28 mouse cellular contexts compared by ENCODE assay signal in genomic region chr12:80144846-80145245, GRCm38 (mm10). TPM values are rescaled to one million over a fixed set of nuclear protein-coding genes. Genes with fewer than 3 reads are reported as not detected.
DNase-seq lines count a peak whose midpoint lies in the region; ATAC-seq and TF ChIP-seq lines count a peak whose summit lies in the region.
"Had no signal": no experiment of that assay in that cellular context is flagged by ENCODE, and none has a peak within 500 bp of the region (broad histone marks: within the 10 kb centered on the region; RNA-seq: fewer than 3 reads in every experiment).

No protein-coding gene starts in this region.

- no peak for ATAC-seq in kidney, postnatal 0 days (replicated peaks; ENCODE audit: low FRiP score, low read depth)
- ATAC-seq in liver, embryonic 16.5 days (ENCODE audit: low read depth), result no peak
- ATAC-seq in lung, embryonic 14.5 days (ENCODE audit: insufficient read depth), result no peak
- ATAC-seq: activated CD4-positive, CD25-positive, alpha-beta regulatory T cell, adult 4 months; CD4-positive, CD25-positive, alpha-beta regulatory T cell, adult 4 months; Patski had no signal

- no peaks in the 10 kb centered on the region for H3K9me3 ChIP-seq in kidney, postnatal 0 days (replicated peaks; ENCODE audit: low read length)
- H3K9me3 ChIP-seq in liver, embryonic 16.5 days (replicated peaks; ENCODE audit: control insufficient read depth, low read length), result no peaks in the 10 kb centered on the region
- H3K9me3 ChIP-seq in lung, embryonic 14.5 days (ENCODE audit: low read depth, low read length), result no peaks in the 10 kb centered on the region
- H3K9me3 ChIP-seq: embryonic facial prominence, embryonic 13.5 days; embryonic facial prominence, embryonic 15.5 days; forebrain, embryonic 10.5 days; forebrain, embryonic 12.5 days; G1E had no signal

- no peak for TF ChIP-seq CTCF in kidney, postnatal 0 days (IDR thresholded peaks at IDR 0.05; ENCODE audit: low read depth)
- TF ChIP-seq CTCF in lung, embryonic 14.5 days (IDR thresholded peaks at IDR 0.05; ENCODE audit: low read depth), result no peak
- TF ChIP-seq CTCF in brain, embryonic 14.5 days (IDR thresholded peaks at IDR 0.05; ENCODE audit: borderline replicate concordance, extremely low read depth, insufficient read depth, insufficient read length), result no peak

- H3K36me3 ChIP-seq in kidney, postnatal 0 days (ENCODE audit: insufficient read depth, low read length), result no peaks in the 10 kb centered on the region
- no peaks in the 10 kb centered on the region for H3K36me3 ChIP-seq in liver, embryonic 16.5 days (ENCODE audit: control insufficient read depth, insufficient read depth)
- no peaks in the 10 kb centered on the region for H3K36me3 ChIP-seq in lung, embryonic 14.5 days (ENCODE audit: insufficient read depth)
- H3K36me3 ChIP-seq: embryonic facial prominence, embryonic 13.5 days; embryonic facial prominence, embryonic 15.5 days; forebrain, embryonic 10.5 days; forebrain, embryonic 12.5 days; G1E had no signal

- peak; percentile 39 for DNase-seq in kidney, postnatal 0 days (ENCODE audit: low spot score)
- no peak for DNase-seq in kidney, adult 8-10 months
- no peak for DNase-seq in liver
- peak; percentile 76 for DNase-seq in lung, embryonic 14.5 days
- DNase-seq in lung, postnatal 10 days, result no peak
- peak; percentile 24 for DNase-seq in brain, embryonic 14.5 days (ENCODE audit: low read depth)
- DNase-seq: adrenal gland, adult 8-10 months; adrenal gland, postnatal 14 days; adrenal gland, postnatal 36 days; B cell, adult 2 months; cerebellum, adult 11 months; cerebellum, adult 18-20 months; cerebellum, adult 8-10 months; cerebellum, adult 9-11 months; cerebellum, postnatal 14 days; cerebellum, postnatal 36 days; embryo, embryonic 11 days had no signal

- H3K4me1 ChIP-seq in kidney, postnatal 0 days (replicated peaks; ENCODE audit: insufficient read depth, low read length), result no peaks in the 10 kb centered on the region
- peaks cover 10% of the 10 kb centered on the region for H3K4me1 ChIP-seq in liver, embryonic 16.5 days (ENCODE audit: control insufficient read depth, low read depth, low read length)
- H3K4me1 ChIP-seq in lung, embryonic 14.5 days (ENCODE audit: insufficient read depth), result peaks cover 7% of the 10 kb centered on the region

- H3K27ac ChIP-seq in kidney, postnatal 0 days, result no peak overlapping the region
- H3K27ac ChIP-seq in liver, embryonic 16.5 days (ENCODE audit: low read length), result 0 out of 2 replicates have a peak overlapping the region, but pooled peaks have one; percentile 41
- H3K27ac ChIP-seq in lung, embryonic 14.5 days (ENCODE audit: low read depth), result no peak overlapping the region
- H3K27ac ChIP-seq: embryonic facial prominence, embryonic 13.5 days; embryonic facial prominence, embryonic 15.5 days had no signal

- no peak overlapping the region for H3K9ac ChIP-seq in kidney, postnatal 0 days (ENCODE audit: low read depth, low read length)
- H3K9ac ChIP-seq in liver, embryonic 16.5 days (ENCODE audit: low read depth, low read length), result no peak overlapping the region
- no peak overlapping the region for H3K9ac ChIP-seq in lung, embryonic 14.5 days
- H3K9ac ChIP-seq: embryonic facial prominence, embryonic 13.5 days; embryonic facial prominence, embryonic 15.5 days; forebrain, embryonic 12.5 days had no signal

- H3K4me3 ChIP-seq in kidney, postnatal 0 days (replicated peaks; ENCODE audit: low read depth, low read length), result no peak overlapping the region
- H3K4me3 ChIP-seq in liver, embryonic 16.5 days (ENCODE audit: low read depth, low read length), result no peak overlapping the region
- no peak overlapping the region for H3K4me3 ChIP-seq in lung, embryonic 14.5 days (ENCODE audit: low read depth, low read length)
- H3K4me3 ChIP-seq: embryonic facial prominence, embryonic 13.5 days; embryonic facial prominence, embryonic 15.5 days; erythroblast, embryonic 14.5 days; forebrain, embryonic 10.5 days; forebrain, embryonic 12.5 days had no signal

- 45% methylated on average over 3 of the region's 3 CpGs for WGBS in kidney, postnatal 0 days
- WGBS in liver, embryonic 16.5 days (ENCODE audit: insufficient replicate concordance), result 65% methylated on average over 3 of the region's 3 CpGs
- 44% methylated on average over 3 of the region's 3 CpGs for WGBS in lung, embryonic 14.5 days

- no peak for TF ChIP-seq POLR2A in brain, embryonic 14.5 days (IDR thresholded peaks at IDR 0.05; ENCODE audit: borderline replicate concordance, extremely low read depth, insufficient read depth, insufficient read length, poor library complexity, severe bottlenecking)

- H3K27me3 ChIP-seq in kidney, postnatal 0 days (ENCODE audit: insufficient read depth, low read length), result no peaks in the 10 kb centered on the region
- no peaks in the 10 kb centered on the region for H3K27me3 ChIP-seq in liver, embryonic 16.5 days (ENCODE audit: control insufficient read depth, insufficient read depth, low read depth, low read length)
- no peaks in the 10 kb centered on the region for H3K27me3 ChIP-seq in lung, embryonic 14.5 days (ENCODE audit: insufficient read depth, low read length)
- H3K27me3 ChIP-seq: CH12.LX; embryonic facial prominence, embryonic 13.5 days; embryonic facial prominence, embryonic 15.5 days; forebrain, embryonic 12.5 days; Patski had no signal

- H3K4me2 ChIP-seq in kidney, postnatal 0 days (ENCODE audit: low read length), result no peak overlapping the region
- H3K4me2 ChIP-seq in liver, embryonic 16.5 days (ENCODE audit: low read depth, low read length), result no peak overlapping the region
- no peak overlapping the region for H3K4me2 ChIP-seq in lung, embryonic 14.5 days
- H3K4me2 ChIP-seq: embryonic facial prominence, embryonic 13.5 days; embryonic facial prominence, embryonic 15.5 days; forebrain, embryonic 12.5 days had no signal

RNA-seq across cellular contexts. Expression of gene Zfp36l1, which starts 32.0 kb away (rescaled TPM):
- 141 and 160 TPM in 2 replicates for polyA plus RNA-seq in kidney, postnatal 0 days (2015; fragmentation: Nextera tagmentation; extraction: Ambion mirVana)
- polyA plus RNA-seq in liver, embryonic 16.5 days (2015; fragmentation: Nextera tagmentation; extraction: Ambion mirVana), result 22.2 and 30.4 TPM in 2 replicates
- polyA plus RNA-seq in lung, embryonic 14.5 days (2014; fragmentation: Nextera tagmentation; extraction: Ambion mirVana), result 190 and 192 TPM in 2 replicates
- polyA plus RNA-seq in brain, embryonic 14.5 days (2012; rRNA removed), result 80.2 and 81.0 TPM in 2 replicates

Comparison
In these comparisons a context has a peak if more than half of its experiments do, and no peak if none do; other contexts are left out.
1. DNase-seq: peak in kidney, postnatal 0 days (single experiment), lung, embryonic 14.5 days (single experiment) and brain, embryonic 14.5 days (single experiment); none in kidney, adult 8-10 months (0 of 2), liver (single experiment) and lung, postnatal 10 days (single experiment).